Mouse (Mus musculus) olfactory bulb, adult 2 months (tissue): ENCODE measurements around the gene Oxct2b.

Experiments used
- CTCF ChIP-seq: fragments of 200-500 bp; IDR thresholded peaks from 2 replicates; pipeline ENCODE4 v1.5.1; 2012; ENCODE audit warnings: low read depth, mild to moderate bottlenecking, low read length, moderate library complexity; ENCODE audit not compliant: insufficient read depth
- POLR2A ChIP-seq: fragments of 200-500 bp; IDR thresholded peaks from 2 replicates; pipeline ENCODE4 v1.6.1; 2012; ENCODE audit warnings: mild to moderate bottlenecking, low read depth, low read length, moderate library complexity; ENCODE audit not compliant: insufficient read depth

GRCm38 (mm10) chr4:123116011-123116410, at the start of gene Oxct2b:
- no peak for TF ChIP-seq CTCF
- TF ChIP-seq POLR2A: no peak
